Mouse (Mus musculus) small intestine, adult 2 months (tissue): Measurements from ENCODE around the gene Dcbld1.

Experiments used
- CTCF ChIP-seq: fragments of 200-500 bp; IDR thresholded peaks from 2 replicates; pipeline ENCODE4 v1.5.1; 2012; ENCODE audit warnings: low read depth, mild to moderate bottlenecking, control low read depth, inconsistent platforms, low read length, moderate library complexity, mixed read lengths; ENCODE audit not compliant: insufficient replicate concordance, insufficient read length; ENCODE audit errors: extremely low read depth
- POLR2A ChIP-seq: fragments of 200-500 bp; IDR thresholded peaks from 2 replicates; pipeline ENCODE4 v1.6.1; 2012; ENCODE audit warnings: low read depth, mild to moderate bottlenecking, control low read depth, inconsistent platforms, low read length, moderate library complexity

GRCm38 (mm10) chr10:52289261-52289660 lies 55.8 kb downstream of the Dcbld1 start:
- no peak for TF ChIP-seq CTCF
- no peak for TF ChIP-seq POLR2A
